ENCODE assay signal across 8 mouse cellular contexts in the genomic region with DNA sequence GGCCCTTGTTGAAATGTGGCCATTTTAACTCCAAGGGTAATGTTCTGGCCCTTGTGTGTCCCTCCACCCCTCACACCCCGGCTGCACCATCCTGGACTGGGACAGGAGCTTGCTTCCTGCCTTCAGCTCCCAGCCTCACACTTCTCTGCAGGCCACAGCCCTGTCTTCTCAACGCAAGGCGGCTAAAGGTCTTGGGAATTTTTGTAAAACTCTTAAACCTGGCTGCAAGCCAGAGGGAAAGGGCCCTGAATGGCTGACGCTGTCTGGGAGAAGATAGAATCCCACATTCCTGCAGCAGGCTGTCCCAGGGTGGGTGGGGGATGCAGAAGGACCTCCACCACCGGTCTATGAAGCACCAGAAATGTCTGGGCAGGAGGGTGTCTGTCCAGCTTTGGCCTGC.
A peak's percentile ranks its signal among the peaks of the same experiment; 100 is the strongest.
DNase-seq lines count a peak whose midpoint lies in the region; ATAC-seq and TF ChIP-seq lines count a peak whose summit lies in the region.

No protein-coding gene starts in this region.

- H3K36me3 ChIP-seq in heart, embryonic 10.5 days, result no peaks in the 10 kb centered on the region
- no peaks in the 10 kb centered on the region for H3K36me3 ChIP-seq in intestine, postnatal 0 days (ENCODE audit: control insufficient read depth, insufficient read depth)
- H3K36me3 ChIP-seq in midbrain, embryonic 15.5 days (replicated peaks), result no peaks in the 10 kb centered on the region

- no peak for ATAC-seq in intestine, postnatal 0 days
- ATAC-seq in midbrain, embryonic 15.5 days (replicated peaks), result no peak
- ATAC-seq in CD4-positive, CD25-positive, alpha-beta regulatory T cell, adult 4 months, result no peak

- peaks cover 79% of the 10 kb centered on the region for H3K4me1 ChIP-seq in heart, embryonic 10.5 days
- no peaks in the 10 kb centered on the region for H3K4me1 ChIP-seq in intestine, postnatal 0 days (replicated peaks; ENCODE audit: control insufficient read depth, insufficient read depth, low read length)
- H3K4me1 ChIP-seq in midbrain, embryonic 15.5 days, result peaks cover 59% of the 10 kb centered on the region

- H3K27ac ChIP-seq in heart, embryonic 10.5 days, result peak overlapping the region; percentile 73
- no peak overlapping the region for H3K27ac ChIP-seq in intestine, postnatal 0 days (ENCODE audit: low read depth, low read length)
- H3K27ac ChIP-seq in midbrain, embryonic 15.5 days, result 0 out of 2 replicates have a peak overlapping the region, but pooled peaks have one; percentile 27

- no peak overlapping the region for H3K4me2 ChIP-seq in intestine, postnatal 0 days (replicated peaks; ENCODE audit: low read depth)
- H3K4me2 ChIP-seq in midbrain, embryonic 15.5 days, result no peak overlapping the region

- no peak overlapping the region for H3K4me3 ChIP-seq in heart, embryonic 10.5 days
- H3K4me3 ChIP-seq in intestine, postnatal 0 days (ENCODE audit: low read depth, low read length), result no peak overlapping the region
- H3K4me3 ChIP-seq in midbrain, embryonic 15.5 days, result no peak overlapping the region

- H3K27me3 ChIP-seq in heart, embryonic 10.5 days (ENCODE audit: insufficient read depth, poor library complexity, severe bottlenecking), result peaks cover 56% of the 10 kb centered on the region
- 0 out of 2 replicates have a peak, but pooled peaks cover 10% of the 10 kb centered on the region for H3K27me3 ChIP-seq in intestine, postnatal 0 days (replicated peaks; ENCODE audit: control insufficient read depth, insufficient read depth, low read length)
- no peaks in the 10 kb centered on the region for H3K27me3 ChIP-seq in midbrain, embryonic 15.5 days (replicated peaks)

- H3K9me3 ChIP-seq in heart, embryonic 10.5 days, result no peaks in the 10 kb centered on the region
- H3K9me3 ChIP-seq in intestine, postnatal 0 days (ENCODE audit: control insufficient read depth), result no peaks in the 10 kb centered on the region
- no peaks in the 10 kb centered on the region for H3K9me3 ChIP-seq in midbrain, embryonic 15.5 days

- 29% methylated on average over 5 of the region's 5 CpGs for WGBS in heart, embryonic 10.5 days
- WGBS in intestine, postnatal 0 days, result 33% methylated on average over 5 of the region's 5 CpGs
- WGBS in midbrain, embryonic 15.5 days, result 24% methylated on average over 5 of the region's 5 CpGs

- peak; percentile 61 for DNase-seq in kidney, postnatal 10 days
- DNase-seq in kidney, adult 8-10 months, result no peak
- DNase-seq in heart, embryonic 10.5 days (ENCODE audit: low spot score), result no peak
- DNase-seq in ovary, adult 18-20 months (ENCODE audit: low spot score), result no peak
- no peak for DNase-seq in right cerebral cortex, postnatal 25 days

- TF ChIP-seq CTCF in intestine, postnatal 0 days (IDR thresholded peaks at IDR 0.05; ENCODE audit: low read depth), result peak; percentile 22; the same call in 1 of the 2 replicates

- no peak overlapping the region for H3K9ac ChIP-seq in intestine, postnatal 0 days (ENCODE audit: low read depth, low read length)
- no peak overlapping the region for H3K9ac ChIP-seq in midbrain, embryonic 15.5 days
